Mouse (Mus musculus): Measurements from ENCODE around the gene Dpf3. TPM values are rescaled to one million over a fixed set of nuclear protein-coding genes. Genes with fewer than 3 reads are reported as not detected.

Gene Dpf3
- total RNA-seq (2021) = 10.6 and 12.2 TPM in 2 replicates
- long read RNA-seq, experiment 1, partial matches to known transcripts = 0 of 1 reads
- long read RNA-seq, experiment 1, other reads (novel, unspliced or antisense) = 1 of 1 reads
- long read RNA-seq, experiment 2, partial matches to known transcripts = 6 of 13 reads
- long read RNA-seq, experiment 2, other reads (novel, unspliced or antisense) = 7 of 13 reads

DNA sequence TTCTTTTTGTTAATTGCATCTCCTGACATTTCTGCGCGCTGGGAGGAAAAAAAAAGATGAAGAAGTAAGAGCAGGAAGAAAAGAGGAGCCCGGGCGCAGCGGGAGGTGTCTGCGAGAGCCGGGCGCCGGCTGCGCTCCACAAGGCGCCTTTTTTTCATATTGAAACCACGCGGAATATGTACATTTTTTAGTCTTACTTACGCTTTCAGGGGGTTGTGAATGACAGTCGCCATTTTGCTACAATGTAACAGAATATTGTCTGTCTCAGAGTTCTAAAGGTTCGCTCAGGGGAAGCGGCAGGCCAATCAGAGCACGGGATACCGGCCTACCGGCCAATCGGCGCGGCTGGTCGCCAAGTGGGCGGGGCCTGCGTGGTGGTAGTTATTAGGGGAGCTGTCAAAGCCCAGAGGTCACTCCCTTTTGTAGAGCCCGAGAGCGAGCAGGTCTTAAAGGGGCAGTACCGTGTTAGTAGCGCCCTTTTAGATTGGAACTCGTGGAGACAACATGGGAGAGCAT is at the start of gene Dpf3:
Gene Dpf3 (minus strand): TSS at position 241 of the 516 bp plus-strand sequence.
- DNase-seq = peak; percentile 100

DNA sequence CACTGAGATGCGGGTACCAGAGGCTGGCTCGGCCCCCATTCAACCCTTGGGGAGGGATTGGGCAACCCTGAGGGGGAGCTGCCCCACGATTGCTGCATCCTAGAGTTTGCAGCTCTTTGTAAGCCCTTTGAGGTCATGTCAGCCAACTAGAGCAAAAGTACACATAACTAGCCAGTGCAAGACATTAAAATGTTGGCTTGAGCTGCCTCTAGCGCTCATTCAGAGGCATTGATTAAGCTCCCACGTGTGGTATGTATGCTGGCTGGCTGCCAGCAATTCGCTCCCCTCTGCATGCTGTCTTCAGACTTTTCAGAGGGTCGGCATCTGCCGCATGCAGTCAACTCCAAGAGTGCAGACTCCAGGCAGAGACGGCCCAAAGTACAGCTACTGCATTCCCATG is 48.5 kb upstream of the Dpf3 start:
- peak; percentile 34 for DNase-seq

DNA sequence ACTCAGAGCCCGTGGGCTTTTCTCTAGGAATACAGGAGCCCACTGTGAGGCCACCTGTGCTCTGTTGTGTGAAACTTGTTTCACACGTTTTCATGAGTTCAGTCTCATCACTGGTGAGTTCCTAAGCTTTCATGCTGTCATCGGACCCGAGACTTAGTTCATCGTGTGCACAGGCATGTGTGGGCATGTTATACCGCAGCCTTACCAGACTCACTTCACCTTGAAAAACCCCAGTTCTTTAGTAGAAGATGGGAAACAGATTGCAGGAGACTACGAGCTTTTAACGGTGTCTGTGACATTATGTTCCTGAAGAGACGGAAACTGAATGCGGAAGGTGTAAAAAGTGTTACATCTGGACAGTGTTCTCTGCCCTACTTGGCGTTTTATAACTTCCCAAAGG is 47.9 kb upstream of the Dpf3 start:
- DNase-seq = no peak

DNA sequence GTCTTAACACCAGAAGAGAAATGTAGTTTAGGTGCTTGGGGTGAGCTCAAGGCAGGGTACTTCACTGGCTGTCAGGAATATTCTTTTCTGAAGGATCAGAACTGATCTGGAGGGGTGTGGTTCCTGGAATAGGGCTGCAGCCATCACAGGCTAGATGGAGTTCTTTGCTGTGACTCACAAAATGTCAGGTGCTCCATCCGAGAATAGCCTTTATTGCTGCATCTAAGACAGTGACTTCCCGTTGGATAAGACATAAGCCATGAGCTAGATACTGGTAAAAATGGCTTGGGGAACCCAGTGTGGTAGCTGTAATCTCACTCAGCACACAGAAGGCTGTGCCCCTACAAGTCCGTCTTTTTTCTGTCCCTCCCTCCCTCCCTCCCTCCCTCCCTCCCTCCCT is 46.7 kb upstream of the Dpf3 start:
- no peak for DNase-seq

DNA sequence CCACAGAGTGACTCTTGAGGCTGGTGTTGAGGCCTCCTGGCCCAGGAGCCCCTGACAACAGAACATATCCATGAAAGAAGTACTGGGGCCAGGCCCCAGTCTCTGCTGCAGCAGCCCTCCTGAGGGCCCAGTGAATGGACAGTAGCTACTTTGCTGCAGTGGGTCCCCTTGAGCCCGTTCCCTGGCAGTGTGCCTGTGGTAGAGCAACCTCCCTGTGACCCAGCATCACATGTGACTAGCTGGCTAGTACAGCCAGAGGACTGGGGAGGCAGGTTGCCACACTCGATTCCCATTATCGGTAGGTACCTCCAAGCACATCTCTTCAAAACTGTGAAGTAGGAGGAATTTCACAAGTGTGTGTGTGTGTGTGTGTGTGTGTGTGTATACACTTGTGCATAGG is 45.5 kb upstream of the Dpf3 start:
- DNase-seq = peak; percentile 65

DNA sequence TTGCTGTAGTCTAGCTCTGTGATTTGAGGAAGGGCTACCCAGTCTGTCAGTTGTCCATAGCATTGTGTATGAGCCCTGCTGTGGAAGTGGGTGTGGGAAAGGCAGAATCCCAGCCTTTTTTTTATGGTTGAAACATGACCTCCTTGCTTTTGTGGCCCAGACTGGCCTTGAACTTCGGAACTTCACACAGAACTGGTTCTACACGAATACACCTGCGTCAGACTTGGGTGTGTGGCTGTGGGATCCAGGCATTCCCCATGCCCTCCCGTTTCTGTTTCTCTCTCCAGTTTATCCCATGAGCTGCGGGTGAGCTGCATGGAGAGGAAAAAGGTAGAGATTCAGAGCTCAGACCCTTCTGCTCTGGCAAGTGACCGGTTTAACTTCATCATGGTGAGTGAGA is 44.5 kb upstream of the Dpf3 start:
- DNase-seq = no peak

DNA sequence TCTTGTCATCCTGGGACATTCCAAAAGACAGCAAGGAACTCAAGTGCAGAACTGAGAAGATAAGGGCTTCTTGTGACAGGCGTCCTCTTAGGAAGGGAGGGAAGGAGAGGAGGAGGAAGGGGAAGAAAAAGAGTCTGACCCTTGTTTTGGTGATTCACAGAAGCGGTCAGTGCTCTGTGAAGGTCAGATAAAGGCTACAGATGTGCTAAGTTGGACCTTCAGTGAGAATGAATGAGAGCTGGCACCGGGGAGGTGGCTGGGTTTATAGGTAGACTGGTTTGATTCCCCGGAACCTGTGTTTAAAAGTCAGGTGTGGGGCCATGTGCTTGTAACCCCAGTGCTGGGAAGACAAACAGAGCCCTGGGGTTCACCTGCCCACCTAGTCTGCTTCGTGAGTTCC is 41.1 kb upstream of the Dpf3 start:
- peak; percentile 35 for DNase-seq

DNA sequence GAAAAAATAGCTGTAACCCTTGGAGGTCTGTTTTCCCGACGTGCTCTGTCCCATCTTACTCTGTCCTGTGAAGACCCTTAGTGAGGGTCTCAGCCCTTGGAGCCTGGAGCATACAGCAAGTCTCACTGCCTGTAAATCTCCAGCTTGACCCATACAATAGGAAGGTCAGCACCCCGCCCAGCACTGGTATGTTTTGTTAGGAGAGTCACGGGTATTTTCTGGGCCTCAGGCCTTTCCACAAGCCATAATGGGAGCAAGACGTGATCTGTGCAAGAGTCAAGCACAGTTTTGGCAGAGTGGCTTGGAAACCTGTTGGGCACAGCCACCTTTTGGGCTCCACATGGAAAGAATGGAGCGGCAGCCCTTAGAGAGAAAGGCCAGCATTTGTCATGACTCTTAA is 40.3 kb upstream of the Dpf3 start:
- DNase-seq = no peak

DNA sequence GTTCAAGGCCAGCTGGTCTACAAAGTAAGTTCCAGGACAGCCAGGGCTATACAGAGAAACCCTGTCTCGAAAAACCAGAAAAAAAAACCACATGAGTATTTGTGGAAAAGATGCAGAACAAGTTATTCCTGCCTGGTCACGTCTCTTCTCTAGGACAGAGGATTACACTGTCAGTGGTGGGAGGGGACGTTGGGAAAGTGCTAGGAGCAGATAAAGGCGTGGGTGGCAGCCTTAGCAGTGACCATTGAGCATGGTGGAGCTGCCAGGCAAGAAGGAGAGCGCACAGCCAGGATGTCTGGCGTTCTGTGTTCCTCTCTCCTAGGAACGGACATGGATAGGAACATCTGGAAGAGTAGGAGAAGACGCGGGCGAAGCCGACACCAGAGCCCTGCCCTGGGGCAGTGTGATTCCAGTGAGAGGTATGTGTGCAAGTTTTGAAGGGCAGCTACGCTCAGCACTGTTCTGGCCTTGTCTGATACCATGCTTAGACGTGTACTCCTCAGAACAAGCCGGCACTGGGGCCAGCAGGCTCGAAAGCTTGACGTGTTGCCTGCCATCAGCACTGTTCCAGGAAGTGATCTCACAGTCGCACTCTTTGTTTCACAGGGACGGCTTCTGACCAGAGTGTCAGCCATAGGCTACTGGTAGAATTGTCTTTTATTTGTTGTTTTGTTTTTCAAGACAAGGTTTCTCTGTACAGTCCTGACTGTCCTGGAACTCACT is 38.5 kb upstream of the Dpf3 start:
- peak; percentile 49 for DNase-seq

DNA sequence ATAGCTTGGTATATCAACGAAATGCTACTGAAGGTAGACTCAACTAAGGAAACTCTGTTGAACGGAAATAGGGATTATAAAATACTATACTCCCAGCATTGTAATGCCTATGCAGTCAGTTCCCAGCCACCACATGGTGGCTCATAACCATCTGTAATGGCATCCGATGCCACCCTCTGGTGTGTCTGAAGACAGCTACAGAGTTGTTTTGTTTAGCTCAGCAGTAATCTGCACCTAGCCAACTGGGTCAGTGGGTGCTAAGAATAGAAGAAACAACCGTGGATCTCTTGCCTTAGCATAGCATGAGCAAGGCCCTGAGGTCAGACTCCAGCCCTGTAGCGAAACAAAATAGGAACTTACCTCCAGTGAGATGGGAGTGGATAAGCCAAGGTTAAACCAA is 36.8 kb upstream of the Dpf3 start:
- DNase-seq = no peak

DNA sequence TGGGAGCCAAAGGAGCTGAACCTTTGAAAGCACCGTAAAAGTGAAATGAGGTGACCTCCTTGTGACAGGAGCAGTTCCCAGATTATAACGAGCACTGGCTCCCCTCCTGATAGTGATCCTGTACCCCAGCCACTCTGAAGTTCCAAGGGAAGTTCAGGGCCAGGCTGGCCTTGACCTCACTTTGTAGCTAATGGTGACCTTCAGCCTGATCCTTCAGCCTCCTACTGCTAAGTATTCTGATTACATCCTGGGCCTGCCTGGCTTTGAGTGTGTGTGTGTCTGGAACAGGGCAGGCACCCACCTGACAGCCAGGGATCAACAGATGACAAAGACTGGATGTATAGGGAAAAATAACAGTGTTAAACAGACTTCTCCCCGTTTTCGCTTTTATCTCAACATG is 36.4 kb upstream of the Dpf3 start:
- peak; percentile 36 for DNase-seq

DNA sequence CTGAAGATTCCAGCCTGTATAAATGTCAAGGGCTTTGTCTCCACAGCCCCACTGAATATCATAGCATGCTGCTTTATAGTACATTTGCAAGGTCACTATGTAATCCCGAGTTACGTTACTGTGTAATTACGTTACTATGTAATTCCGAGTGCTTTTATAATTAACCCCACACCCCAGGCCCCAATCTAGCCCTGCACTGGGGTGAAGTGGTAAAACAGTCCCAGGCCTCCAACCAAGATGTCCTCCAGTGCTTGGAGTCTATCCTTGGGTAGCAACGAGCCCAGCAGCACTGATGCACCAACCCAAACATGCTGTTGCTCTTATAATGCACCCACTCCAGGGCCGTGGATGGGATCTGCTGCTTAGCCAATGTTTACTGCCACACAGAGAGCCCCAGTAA is 35.5 kb upstream of the Dpf3 start:
- DNase-seq = no peak

DNA sequence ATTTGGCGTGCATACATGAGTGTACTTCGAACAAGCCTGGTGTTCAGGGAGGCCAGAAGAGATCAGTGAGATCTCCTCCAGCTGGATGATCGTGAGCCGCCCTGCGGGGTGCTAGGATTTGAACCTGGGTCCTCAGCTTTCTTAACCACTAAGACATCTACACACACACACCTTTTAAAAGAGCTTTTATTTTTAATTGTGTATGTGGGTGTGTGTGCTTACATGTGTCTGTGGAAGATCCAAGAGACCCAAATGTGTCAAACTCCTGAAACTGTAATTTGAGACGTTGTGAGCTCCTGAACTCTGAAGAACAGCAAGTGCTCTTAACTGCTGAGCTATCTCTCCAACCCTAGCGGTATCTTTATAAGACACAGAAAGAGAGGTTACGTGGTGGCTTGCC is 33.6 kb upstream of the Dpf3 start:
- DNase-seq = no peak

DNA sequence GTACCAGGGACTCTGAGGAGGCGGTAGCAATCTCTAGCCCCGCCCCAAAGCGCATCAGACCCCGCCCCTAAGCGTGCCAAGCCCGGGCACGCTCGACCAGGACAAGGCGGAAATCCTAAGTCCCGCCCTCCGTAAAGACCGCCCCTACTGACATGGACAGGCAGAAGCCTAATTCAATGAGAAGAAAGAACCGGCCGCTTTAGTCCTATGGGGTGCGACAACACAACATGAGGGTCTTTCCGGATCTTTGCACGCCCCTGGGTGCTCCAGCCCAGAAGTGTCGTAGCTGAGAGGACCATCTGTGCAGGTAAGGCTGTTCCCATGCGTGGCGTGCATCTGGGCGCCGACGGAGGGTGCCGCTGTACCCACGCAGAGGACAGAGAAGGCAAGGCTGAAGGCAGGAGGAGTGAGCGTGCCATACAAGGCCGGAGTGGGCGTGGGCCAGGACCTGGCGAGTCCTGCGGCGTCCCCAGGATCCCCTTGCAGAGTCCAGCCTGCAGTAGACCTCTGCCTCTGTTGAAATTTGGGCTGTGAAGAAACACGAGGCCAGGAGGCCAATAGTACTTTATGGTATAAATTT is 32.9 kb upstream of the Dpf3 start, which contains the start of gene Dcaf4:
Gene Dcaf4 (plus strand): TSS at position 156 of the 580 bp plus-strand sequence.
- DNase-seq = peak; percentile 99

DNA sequence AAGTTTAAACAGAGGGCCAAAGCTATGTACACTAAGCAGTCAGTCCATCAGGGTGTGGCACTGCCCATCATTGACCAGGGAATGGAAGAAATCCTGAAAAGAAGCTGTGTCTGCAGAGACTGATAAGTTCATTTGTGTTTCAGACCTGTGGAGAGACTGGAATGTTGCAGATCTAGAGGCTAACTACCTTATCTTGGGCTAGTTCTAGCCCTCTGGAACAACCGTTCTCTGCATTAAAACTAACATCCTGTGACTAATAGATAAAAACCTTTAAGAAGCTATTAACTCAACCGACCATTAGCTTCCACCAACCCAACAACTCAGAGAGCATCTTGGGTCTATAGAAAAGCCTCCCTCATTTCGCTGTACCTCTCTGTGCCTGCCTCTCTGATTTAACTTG is 30.1 kb upstream of the Dpf3 start:
- DNase-seq = no peak

DNA sequence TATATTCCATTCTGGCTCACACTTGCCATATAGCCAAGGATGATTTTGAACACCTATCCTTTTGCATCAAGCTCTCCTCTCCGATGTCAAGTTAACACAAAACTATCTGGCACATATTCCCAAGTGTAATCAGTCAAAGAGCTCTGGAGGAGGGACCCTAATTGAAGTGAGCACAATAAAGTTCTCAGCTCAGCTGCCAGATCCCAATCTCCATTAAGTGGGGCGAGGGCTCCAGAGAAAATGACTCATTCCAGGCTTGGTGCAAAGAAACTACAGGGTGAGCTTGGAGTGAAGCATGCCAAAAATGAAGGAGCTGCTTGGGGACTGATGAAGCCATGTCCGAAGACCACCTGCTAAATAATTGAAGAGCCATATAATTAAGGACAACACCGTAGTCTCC is 26.7 kb upstream of the Dpf3 start:
- no peak for DNase-seq

DNA sequence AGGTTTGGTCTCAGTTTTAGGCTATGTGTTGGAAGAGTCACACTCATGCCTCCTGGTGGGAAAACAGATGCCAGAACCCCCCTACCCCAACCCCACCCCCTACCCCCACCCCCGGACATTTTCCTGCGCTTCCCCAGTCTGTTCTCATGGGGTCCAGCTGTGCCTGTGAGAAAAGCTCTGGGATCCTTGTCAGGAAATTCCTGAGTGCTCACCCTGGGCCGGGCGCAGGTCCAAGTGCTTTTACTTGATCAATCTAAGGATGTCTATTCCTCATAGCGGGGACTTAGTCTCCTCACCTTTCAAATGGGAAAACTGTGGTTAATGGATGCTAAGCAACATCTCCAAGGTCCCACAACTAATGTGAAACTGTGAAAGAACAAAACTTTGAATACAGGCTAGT is 25.7 kb upstream of the Dpf3 start:
- peak; percentile 27 for DNase-seq

DNA sequence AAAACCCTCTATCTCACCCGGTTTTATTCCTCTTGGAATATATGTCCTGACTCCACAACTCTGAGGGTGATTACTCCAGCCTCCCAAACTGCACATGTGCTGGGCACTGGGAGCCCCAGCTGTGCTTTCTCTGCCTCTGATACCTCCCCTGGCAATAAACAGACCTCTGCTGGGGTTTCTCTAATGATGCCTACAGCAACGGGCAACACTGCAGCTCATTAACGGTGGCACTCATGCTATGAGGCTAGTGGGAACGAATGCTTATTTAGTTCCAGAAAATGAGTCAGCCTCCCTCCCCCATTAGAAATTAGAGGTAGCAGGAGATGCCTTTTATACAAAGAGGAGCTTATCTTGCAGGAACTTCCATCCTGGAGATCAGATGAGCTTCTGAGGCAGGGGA is 25.3 kb upstream of the Dpf3 start:
- no peak for DNase-seq

DNA sequence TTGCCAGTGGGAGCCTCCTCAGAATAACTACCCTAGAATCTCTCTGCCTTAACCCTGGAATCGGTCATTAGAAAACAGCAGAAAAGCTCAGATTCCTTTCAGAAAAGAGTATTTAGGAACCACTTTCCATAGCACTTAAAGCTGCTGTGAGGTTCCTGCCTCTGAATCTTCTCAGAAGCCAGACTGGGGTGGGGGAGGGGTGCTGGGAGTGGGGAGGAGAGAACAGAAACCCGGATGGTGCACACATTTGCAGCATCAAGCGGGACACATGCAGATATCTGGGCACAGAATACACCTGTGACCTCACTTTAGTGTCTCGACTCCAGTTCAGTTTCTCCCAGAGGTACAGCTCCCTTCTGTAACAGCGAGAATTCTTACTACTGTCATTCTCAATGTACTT is 23.1 kb upstream of the Dpf3 start:
- DNase-seq = no peak

DNA sequence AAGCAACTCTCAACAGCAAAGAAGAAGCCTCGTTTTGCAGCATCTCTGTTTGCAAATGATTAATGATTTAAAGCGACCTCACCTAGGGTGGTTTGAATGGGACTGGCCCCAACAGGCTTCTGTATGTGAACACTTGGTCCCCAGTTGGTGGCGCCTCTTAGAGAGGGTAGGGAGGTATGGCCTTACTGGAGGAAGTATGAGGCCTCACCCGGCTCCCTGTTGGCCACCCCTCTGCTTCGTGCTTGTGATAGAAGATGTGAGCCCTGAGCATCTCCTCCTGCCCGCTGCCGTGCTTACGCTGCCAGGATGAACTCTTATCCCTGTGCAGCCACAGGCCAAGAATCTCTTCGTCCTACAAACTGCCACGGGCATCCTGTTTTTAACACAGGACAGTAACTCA is 19.0 kb upstream of the Dpf3 start:
- no peak for DNase-seq

DNA sequence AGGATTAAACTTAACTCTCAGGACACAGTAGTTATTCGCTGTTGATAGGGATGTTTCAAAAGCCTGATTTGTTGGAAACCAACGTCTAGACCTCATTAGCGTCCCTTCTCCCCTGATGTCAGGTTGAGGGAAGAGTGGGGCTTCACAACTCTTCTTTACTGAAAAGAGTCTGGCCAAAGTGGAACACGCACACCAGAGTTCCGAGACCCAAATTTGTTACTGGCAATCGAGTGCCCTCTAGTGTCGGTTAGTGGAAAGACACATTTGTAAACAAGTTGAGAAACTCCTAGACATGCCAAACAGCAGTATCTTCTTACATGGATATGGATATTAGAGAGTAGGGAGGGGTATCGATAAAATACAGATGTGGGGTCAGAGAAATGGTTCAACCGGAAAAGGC is 14.7 kb upstream of the Dpf3 start:
- DNase-seq = peak; percentile 71

DNA sequence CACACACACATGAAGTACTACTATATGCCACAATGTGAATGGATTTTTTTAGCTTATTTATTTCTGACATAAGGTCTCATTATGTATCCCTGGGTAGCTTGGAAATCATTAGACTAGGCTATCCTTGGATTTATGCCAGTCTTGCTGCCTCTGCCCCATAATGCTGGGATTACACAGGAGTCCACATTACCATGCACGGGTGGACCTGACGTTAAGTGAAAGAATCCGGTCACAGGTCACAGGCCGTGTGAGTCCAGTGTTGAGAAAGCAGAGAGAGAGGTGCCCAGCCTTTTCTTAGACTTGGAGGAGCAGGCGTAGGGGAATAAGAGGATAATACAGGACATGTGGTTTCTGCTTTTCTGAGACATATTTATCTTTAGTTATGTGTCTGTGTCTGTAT is 11.7 kb upstream of the Dpf3 start:
- no peak for DNase-seq

DNA sequence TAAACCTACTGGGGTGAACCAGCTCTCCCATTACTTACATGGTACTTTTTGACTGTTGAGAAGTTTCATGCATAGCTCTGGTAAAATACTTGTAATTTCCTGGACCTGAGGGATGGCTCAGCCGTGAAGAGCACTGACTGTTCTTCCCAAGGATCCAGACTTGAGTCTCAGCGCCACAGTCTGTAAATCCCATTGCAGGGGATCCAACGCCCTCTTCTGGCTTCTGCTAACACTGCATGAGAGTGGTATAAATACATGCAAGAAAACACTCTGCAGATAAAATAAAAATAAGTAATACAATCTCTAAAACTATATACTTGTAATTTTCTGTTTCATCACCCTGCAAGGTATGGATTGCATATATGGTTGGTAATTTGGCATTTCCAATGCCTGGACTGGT is 10.4 kb upstream of the Dpf3 start:
- DNase-seq = no peak

DNA sequence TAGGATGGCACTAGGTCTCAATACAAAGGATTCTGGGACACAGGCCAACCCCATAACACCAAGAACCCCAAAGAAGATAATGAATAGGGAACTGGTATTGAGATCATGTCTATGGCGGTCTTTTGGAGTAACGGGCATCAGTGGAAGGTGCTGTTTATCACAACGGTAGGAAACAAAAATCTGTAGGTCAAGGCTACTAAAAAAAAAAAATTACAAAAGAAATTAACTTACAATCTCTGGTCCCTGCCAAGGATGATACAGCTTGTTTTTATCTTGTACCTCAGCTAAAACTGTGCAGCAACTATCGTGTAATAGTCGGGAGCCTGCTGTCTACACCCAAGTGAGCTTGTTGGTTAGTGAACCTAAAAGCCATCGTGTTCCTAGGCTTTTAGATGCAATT is 9.2 kb upstream of the Dpf3 start:
- DNase-seq = no peak
